In genomic region chr10:118804574-118804973, GRCm38 (mm10) we compare ENCODE assay signal across 9 mouse cellular contexts.
DNase-seq lines count a peak whose midpoint lies in the region; ATAC-seq lines count a peak whose summit lies in the region.
"Had no signal": no experiment of that assay in that cellular context is flagged by ENCODE, and none has a peak within 500 bp of the region (broad histone marks: within the 10 kb centered on the region; RNA-seq: fewer than 3 reads in every experiment).

No protein-coding gene starts in this region.

- peak overlapping the region; percentile 18 for H3K9ac ChIP-seq in heart, embryonic 14.5 days (ENCODE audit: low read length)
- no peak overlapping the region for H3K9ac ChIP-seq in forebrain, embryonic 16.5 days (replicated peaks; ENCODE audit: low read depth, low read length)
- H3K9ac ChIP-seq: limb, embryonic 13.5 days had no signal

- H3K9me3 ChIP-seq in heart, embryonic 14.5 days (ENCODE audit: control insufficient read depth, low read length): no peaks in the 10 kb centered on the region
- H3K9me3 ChIP-seq in forebrain, embryonic 16.5 days (ENCODE audit: control insufficient read depth, low read length): no peaks in the 10 kb centered on the region
- H3K9me3 ChIP-seq: limb, embryonic 13.5 days had no signal

- H3K27me3 ChIP-seq in heart, embryonic 14.5 days (ENCODE audit: control insufficient read depth, insufficient read depth, low read length): no peaks in the 10 kb centered on the region
- no peaks in the 10 kb centered on the region for H3K27me3 ChIP-seq in forebrain, embryonic 16.5 days (replicated peaks; ENCODE audit: control insufficient read depth, insufficient read depth, low read length)
- H3K27me3 ChIP-seq: limb, embryonic 13.5 days had no signal

- no peaks in the 10 kb centered on the region for H3K36me3 ChIP-seq in heart, embryonic 14.5 days (ENCODE audit: control insufficient read depth, insufficient read depth, low read length)
- no peaks in the 10 kb centered on the region for H3K36me3 ChIP-seq in forebrain, embryonic 16.5 days (ENCODE audit: control insufficient read depth, insufficient read depth)
- H3K36me3 ChIP-seq: limb, embryonic 13.5 days had no signal

- no peak overlapping the region; a peak in 1 of 4 replicates for H3K27ac ChIP-seq in heart, embryonic 14.5 days (replicated peaks in 1 of 2; ENCODE audit: control insufficient read depth in 1 of 2, insufficient read depth in 1 of 2, low read depth in 2 of 2, low read length in 2 of 2)
- no peak overlapping the region for H3K27ac ChIP-seq in forebrain, embryonic 16.5 days (ENCODE audit: low read length)
- H3K27ac ChIP-seq: limb, embryonic 13.5 days had no signal

- peak overlapping the region; percentile 44 for H3K4me2 ChIP-seq in heart, embryonic 14.5 days (ENCODE audit: low read length)
- H3K4me2 ChIP-seq in forebrain, embryonic 16.5 days (ENCODE audit: low read length): no peak overlapping the region
- H3K4me2 ChIP-seq: limb, embryonic 13.5 days had no signal

- DNase-seq in adrenal gland, postnatal 10 days: peak; percentile 47
- DNase-seq in large intestine, adult 2 months (ENCODE audit: low read depth, low spot score): peak; percentile 97
- DNase-seq in right cerebral cortex, postnatal 10 days (ENCODE audit: low spot score in 2 of 2): no peak
- DNase-seq in right cerebral cortex, postnatal 25 days: no peak
- DNase-seq in testis, postnatal 14 days (ENCODE audit: low spot score): no peak

- H3K4me1 ChIP-seq in heart, embryonic 14.5 days (ENCODE audit: control insufficient read depth in 2 of 2, insufficient read depth in 2 of 2, low read length in 2 of 2): peaks cover 17 to 27% of the 10 kb centered on the region in 2 experiments
- H3K4me1 ChIP-seq in forebrain, embryonic 16.5 days (replicated peaks; ENCODE audit: control insufficient read depth, insufficient read depth, low read length): no peaks in the 10 kb centered on the region

- no peak overlapping the region for H3K4me3 ChIP-seq in heart, embryonic 14.5 days (ENCODE audit: control insufficient read depth in 1 of 2, insufficient read depth in 1 of 2, low read depth in 1 of 2, low read length in 2 of 2)
- no peak overlapping the region for H3K4me3 ChIP-seq in forebrain, embryonic 16.5 days (replicated peaks; ENCODE audit: low read length)
- H3K4me3 ChIP-seq: limb, embryonic 13.5 days had no signal

- ATAC-seq in heart, embryonic 14.5 days (ENCODE audit: insufficient number of reproducible peaks, insufficient read depth, low FRiP score, low read depth): no peak
- ATAC-seq in monocyte, adult 5-6 weeks (replicated peaks; ENCODE audit: insufficient number of reproducible peaks, low FRiP score, low TSS enrichment, poor library complexity, severe bottlenecking): peak; percentile 86
- ATAC-seq in forebrain, embryonic 16.5 days: no peak

- WGBS in heart, embryonic 14.5 days: 31% methylated on average over 5 of the region's 5 CpGs
- 4% methylated on average over 5 of the region's 5 CpGs for WGBS in large intestine, adult 2 months
- 64% methylated on average over 5 of the region's 5 CpGs for WGBS in forebrain, embryonic 16.5 days

Comparison
In these comparisons a context has a peak if more than half of its experiments do, and no peak if none do; other contexts are left out.
1. DNase-seq: peak in adrenal gland, postnatal 10 days (single experiment) and large intestine, adult 2 months (single experiment); none in right cerebral cortex, postnatal 10 days (0 of 2), right cerebral cortex, postnatal 25 days (single experiment) and testis, postnatal 14 days (single experiment).